Mouse (Mus musculus) neural tube, embryonic 14.5 days (tissue): ENCODE measurements around the gene Tigd4. TPM values are rescaled to one million over a fixed set of nuclear protein-coding genes. Genes with fewer than 3 reads are reported as not detected.

Source experiments
- ATAC-seq: fragments of 200-750 bp; cut with Nextera tagmentation; 2 replicates; pipeline ENCODE4 v1.8.0; 2017; ENCODE audit warnings: low read depth, mild to moderate bottlenecking, moderate TSS enrichment, moderate library complexity
- H3K27ac ChIP-seq: fragments of 300-500 bp; sonication (generic); 2 replicates; pipeline ENCODE4 v1.5.1; 2014; ENCODE audit warnings: low read depth, mild to moderate bottlenecking, control low read depth, low read length, moderate library complexity, mixed read lengths
- H3K27me3 ChIP-seq: fragments of 300-500 bp; sonication (generic); 2 replicates; pipeline ENCODE4 v1.6.1; 2014; ENCODE audit warnings: low read length; ENCODE audit not compliant: control insufficient read depth, insufficient read depth
- H3K36me3 ChIP-seq: fragments of 300-500 bp; sonication (generic); 2 replicates; pipeline ENCODE4 v1.6.1; 2014; ENCODE audit warnings: low read length, mixed read lengths; ENCODE audit not compliant: control insufficient read depth, insufficient read depth
- H3K4me1 ChIP-seq: fragments of 300-500 bp; sonication (generic); 2 replicates; pipeline ENCODE4 v1.6.1; 2014; ENCODE audit warnings: low read length; ENCODE audit not compliant: control insufficient read depth, insufficient read depth
- H3K4me2 ChIP-seq: fragments of 300-500 bp; sonication (generic); 2 replicates; pipeline ENCODE4 v1.6.1; 2014; ENCODE audit warnings: mild to moderate bottlenecking, low read depth, low read length, control low read depth
- H3K4me3 ChIP-seq: fragments of 300-500 bp; sonication (generic); 2 replicates; pipeline ENCODE4 v1.5.1; 2014; ENCODE audit warnings: low read depth, low read length, control low read depth, mixed read lengths
- H3K9ac ChIP-seq: fragments of 300-500 bp; sonication (generic); replicated peaks from 2 replicates; pipeline ENCODE4 v1.6.1; 2014; ENCODE audit warnings: low read depth, mild to moderate bottlenecking, control low read depth, low read length, mixed read lengths
- H3K9me3 ChIP-seq: fragments of 300-500 bp; sonication (generic); 2 replicates; pipeline ENCODE4 v1.6.1; 2016; ENCODE audit warnings: low read length; ENCODE audit not compliant: control insufficient read depth
- WGBS: fragments of 180-500 bp; shearing (Covaris S2); extraction: QIAGEN DNeasy Blood & Tissue Kit; methylation state at CpG from one replicate; pipeline ENCODE4 v1.1.7; 2014; 5-methylcytosine and 5-hydroxymethylcytosine counted together
- polyA plus RNA-seq: library from polyadenylated mRNA; unstranded; fragments of >200 nt; fragmentation: Nextera tagmentation; extraction: Ambion mirVana; gene quantifications from 2 replicates; pipeline ENCODE4 v1.2.1, GENCODE M21; 2014

Tigd4 gene
- polyA plus RNA-seq, 1 experiment from 2014 or later: not detected

DNA sequence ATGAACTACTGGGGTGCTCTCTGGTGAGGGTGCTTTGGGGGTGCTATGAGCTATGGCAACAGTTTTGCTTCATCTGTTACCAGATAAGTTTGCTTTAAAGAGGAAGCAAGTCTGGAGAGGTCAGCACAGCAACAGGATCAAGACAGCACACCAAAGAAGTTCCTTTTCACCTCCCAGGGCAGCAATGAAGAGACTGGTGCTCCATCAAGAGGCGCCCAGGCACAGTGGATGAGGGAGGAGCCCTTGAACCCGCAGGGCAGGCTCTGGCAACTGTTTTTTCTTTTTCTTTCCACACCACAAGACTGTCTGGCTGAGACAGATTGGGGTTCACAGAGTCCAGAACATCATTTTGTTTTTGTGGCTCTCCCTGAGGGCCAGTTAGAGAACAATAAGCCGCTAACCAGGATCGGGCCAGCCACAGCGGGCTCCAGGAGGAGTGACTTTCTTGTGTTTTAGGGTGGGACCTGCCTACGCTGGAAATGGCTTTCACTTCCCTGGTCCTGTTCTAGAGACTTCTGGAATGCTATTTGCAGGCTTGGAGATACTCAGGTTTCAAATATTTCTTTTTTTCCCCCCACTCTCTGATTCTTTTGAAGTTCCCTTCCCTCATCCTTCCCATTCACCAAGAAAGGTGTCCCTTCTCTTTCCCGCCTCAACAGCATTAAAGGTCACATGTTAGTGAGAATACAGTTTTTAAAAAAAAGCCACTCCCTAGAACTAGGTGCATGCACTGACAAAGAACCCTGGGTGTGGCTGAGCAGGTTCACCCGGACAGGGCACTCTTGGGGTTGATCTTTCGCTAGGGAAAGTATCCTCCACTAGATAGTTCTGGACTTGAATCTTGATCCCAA is 52.0 kb downstream of the Tigd4 start:
- 73% methylated on average over 9 of the region's 9 CpGs for WGBS
- Histone ChIP-seq H3K4me1 (no peaks in the 10 kb centered on the region; the same call in 1 of the 2 replicates), H3K36me3 (no peaks in the 10 kb centered on the region), H3K9me3 (no peaks in the 10 kb centered on the region), H3K9ac (no peak overlapping the region), H3K4me2 (no peak overlapping the region), H3K27me3 (no peaks in the 10 kb centered on the region), H3K4me3 (no peak overlapping the region), H3K27ac (no peak overlapping the region)
- no peak for ATAC-seq

- ATAC-seq: no peak
Observed at GRCm38 (mm10) chr3:84646007-84646290, 52.6 kb downstream of the Tigd4 start.

DNA sequence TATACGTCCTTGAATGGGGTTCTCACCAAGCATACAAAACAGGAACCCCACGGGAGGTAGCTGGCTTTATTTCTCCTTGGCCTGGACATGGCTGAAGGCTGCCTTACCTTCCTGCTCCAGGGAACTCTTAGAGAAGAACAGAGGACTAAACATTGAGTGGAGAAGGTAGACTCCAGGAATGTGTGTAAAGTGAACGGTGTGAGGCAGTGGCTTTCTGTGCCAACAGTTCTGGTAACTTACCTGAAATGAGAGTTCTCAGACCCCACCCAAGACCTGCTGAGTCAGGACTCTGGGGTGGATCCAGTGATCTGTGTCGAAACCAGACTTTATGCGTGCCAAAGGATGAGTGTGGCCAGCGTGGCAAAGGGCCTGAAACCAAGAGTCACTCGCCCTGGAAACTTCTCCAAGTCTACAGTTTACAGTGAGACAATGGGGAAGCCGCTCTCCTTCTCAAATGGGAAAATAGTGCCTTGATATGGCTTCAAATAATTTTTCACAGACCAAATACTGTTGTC is 53.0 kb downstream of the Tigd4 start:
- H3K9me3 ChIP-seq: no peaks in the 10 kb centered on the region
- H3K36me3 ChIP-seq: no peaks in the 10 kb centered on the region
- H3K9ac ChIP-seq: no peak overlapping the region
- no peak overlapping the region for H3K4me3 ChIP-seq
- no peaks in the 10 kb centered on the region for H3K27me3 ChIP-seq
- 69% methylated on average over 8 of the region's 8 CpGs for WGBS
- H3K27ac ChIP-seq: no peak overlapping the region
- no peak for ATAC-seq
- no peaks in the 10 kb centered on the region; the same call in 1 of the 2 replicates for H3K4me1 ChIP-seq
- H3K4me2 ChIP-seq: no peak overlapping the region

More at GRCm38 (mm10) chr3:84646007-84646290, 52.6 kb downstream of the Tigd4 start:
- Histone ChIP-seq H3K4me3 (no peak overlapping the region), H3K27ac (no peak overlapping the region), H3K4me1 (no peaks in the 10 kb centered on the region; the same call in 1 of the 2 replicates), H3K27me3 (no peaks in the 10 kb centered on the region), H3K9ac (no peak overlapping the region), H3K9me3 (no peaks in the 10 kb centered on the region), H3K36me3 (no peaks in the 10 kb centered on the region), H3K4me2 (no peak overlapping the region)
- WGBS: 56% methylated on average over 3 of the region's 3 CpGs

Other genes with a start within 250 kb of the Tigd4 start
- gene Fhdc1, start 113.1 kb upstream of the Tigd4 start, polyA plus RNA-seq: 4.9 and 7.2 TPM in 2 replicates
- gene Arfip1, start 10.9 kb upstream of the Tigd4 start, polyA plus RNA-seq: 22.1 and 32.7 TPM in 2 replicates
- gene Tmem154, start 72.6 kb downstream of the Tigd4 start, polyA plus RNA-seq: 1.2 and 1.3 TPM in 2 replicates
- gene Fbxw7, start 221.7 kb downstream of the Tigd4 start, polyA plus RNA-seq: 45.8 and 62.8 TPM in 2 replicates